10 mouse cellular contexts compared by ENCODE assay signal in the genomic region with DNA sequence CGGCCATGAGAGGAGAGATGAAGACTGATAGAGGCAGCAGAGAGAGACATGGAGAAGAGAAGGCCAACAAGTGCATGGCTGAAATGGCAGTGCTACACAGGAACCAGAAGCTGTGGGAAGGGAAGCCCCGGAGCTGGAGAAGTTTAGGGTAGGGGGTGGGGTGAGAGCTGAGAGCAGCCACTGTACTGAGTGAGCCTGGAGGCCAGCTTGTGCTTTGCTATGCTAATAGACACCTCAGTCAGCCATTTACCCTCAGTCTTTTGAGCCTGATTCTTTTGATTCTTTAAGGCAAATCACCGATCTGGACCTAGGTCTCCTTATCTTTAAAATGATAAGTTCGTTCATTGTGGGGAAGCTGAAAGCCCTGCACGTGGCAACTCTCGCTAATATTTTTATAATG.
DNase-seq lines count a peak whose midpoint lies in the region; ATAC-seq and TF ChIP-seq lines count a peak whose summit lies in the region.
"Had no signal": no experiment of that assay in that cellular context is flagged by ENCODE, and none has a peak within 500 bp of the region (broad histone marks: within the 10 kb centered on the region; RNA-seq: fewer than 3 reads in every experiment).

No protein-coding gene starts in this region.

- H3K27ac ChIP-seq in forebrain, embryonic 15.5 days (replicated peaks) = peak overlapping the region; percentile 3
- H3K27ac ChIP-seq in forebrain, embryonic 12.5 days = no peak overlapping the region
- H3K27ac ChIP-seq in intestine, embryonic 14.5 days (ENCODE audit: low read depth) = no peak overlapping the region
- no peak overlapping the region for H3K27ac ChIP-seq in intestine, embryonic 15.5 days
- 0 out of 2 replicates have a peak overlapping the region, but pooled peaks have one; percentile 62 for H3K27ac ChIP-seq in embryonic facial prominence, embryonic 13.5 days
- H3K27ac ChIP-seq: neural tube, embryonic 12.5 days had no signal

- ATAC-seq in forebrain, embryonic 15.5 days (replicated peaks) = peak; percentile 54; the same call in 1 of the 2 replicates
- no peak for ATAC-seq in forebrain, embryonic 12.5 days (ENCODE audit: low FRiP score)
- 0 out of 2 replicates have a peak, but pooled peaks have one; percentile 19 for ATAC-seq in intestine, embryonic 14.5 days (replicated peaks; ENCODE audit: low FRiP score, low TSS enrichment, low read depth)
- ATAC-seq in intestine, embryonic 15.5 days = no peak
- no peak for ATAC-seq in embryonic facial prominence, embryonic 13.5 days (ENCODE audit: insufficient number of reproducible peaks, insufficient read depth, low FRiP score, low TSS enrichment, low read depth)
- no peak for ATAC-seq in granulocyte monocyte progenitor cell, adult 5-6 weeks (replicated peaks; ENCODE audit: poor library complexity, severe bottlenecking)
- no peak for ATAC-seq in frontal cortex, adult (ENCODE audit: low TSS enrichment)

- DNase-seq in intestine, embryonic 14.5 days (ENCODE audit: low spot score) = no peak
- DNase-seq: liver had no signal

- TF ChIP-seq CTCF in E14TG2a.4 (conservative IDR thresholded peaks at IDR 0.05; ENCODE audit: low read length) = no peak

- H3K4me1 ChIP-seq in forebrain, embryonic 15.5 days = peaks cover 10% of the 10 kb centered on the region; the same call in 1 of the 2 replicates
- peaks cover 16% of the 10 kb centered on the region for H3K4me1 ChIP-seq in forebrain, embryonic 12.5 days
- 0 out of 2 replicates have a peak, but pooled peaks cover 3% of the 10 kb centered on the region for H3K4me1 ChIP-seq in intestine, embryonic 14.5 days (replicated peaks; ENCODE audit: control insufficient read depth, insufficient read depth, low read length)
- H3K4me1 ChIP-seq in intestine, embryonic 15.5 days (replicated peaks) = no peaks in the 10 kb centered on the region
- peaks cover 35% of the 10 kb centered on the region for H3K4me1 ChIP-seq in E14TG2a.4 (replicated peaks; ENCODE audit: low read depth, low read length)
- H3K4me1 ChIP-seq in embryonic facial prominence, embryonic 13.5 days = peaks cover 14% of the 10 kb centered on the region
- H3K4me1 ChIP-seq: neural tube, embryonic 12.5 days had no signal

- no peaks in the 10 kb centered on the region for H3K9me3 ChIP-seq in forebrain, embryonic 15.5 days
- H3K9me3 ChIP-seq in forebrain, embryonic 12.5 days = no peaks in the 10 kb centered on the region
- H3K9me3 ChIP-seq in intestine, embryonic 14.5 days (ENCODE audit: control insufficient read depth, low read length) = no peaks in the 10 kb centered on the region
- H3K9me3 ChIP-seq in intestine, embryonic 15.5 days = no peaks in the 10 kb centered on the region
- H3K9me3 ChIP-seq in E14TG2a.4 (ENCODE audit: low read length) = no peaks in the 10 kb centered on the region
- H3K9me3 ChIP-seq in embryonic facial prominence, embryonic 13.5 days = no peaks in the 10 kb centered on the region
- H3K9me3 ChIP-seq: neural tube, embryonic 12.5 days had no signal

- no peak overlapping the region for H3K4me2 ChIP-seq in forebrain, embryonic 15.5 days (replicated peaks)
- H3K4me2 ChIP-seq in forebrain, embryonic 12.5 days = no peak overlapping the region; the same call in 1 of the 2 replicates
- no peak overlapping the region; the same call in 1 of the 2 replicates for H3K4me2 ChIP-seq in intestine, embryonic 14.5 days (ENCODE audit: low read length)
- H3K4me2 ChIP-seq in intestine, embryonic 15.5 days (replicated peaks) = no peak overlapping the region
- peak overlapping the region; percentile 34; the same call in 1 of the 2 replicates for H3K4me2 ChIP-seq in embryonic facial prominence, embryonic 13.5 days
- H3K4me2 ChIP-seq: neural tube, embryonic 12.5 days had no signal

- no peaks in the 10 kb centered on the region for H3K27me3 ChIP-seq in forebrain, embryonic 15.5 days
- no peaks in the 10 kb centered on the region for H3K27me3 ChIP-seq in forebrain, embryonic 12.5 days
- no peaks in the 10 kb centered on the region for H3K27me3 ChIP-seq in intestine, embryonic 14.5 days (replicated peaks; ENCODE audit: control insufficient read depth, insufficient read depth, low read length)
- no peaks in the 10 kb centered on the region for H3K27me3 ChIP-seq in intestine, embryonic 15.5 days (replicated peaks)
- peaks cover 30% of the 10 kb centered on the region for H3K27me3 ChIP-seq in E14TG2a.4 (ENCODE audit: insufficient read depth, low read length)
- H3K27me3 ChIP-seq in embryonic facial prominence, embryonic 13.5 days = no peaks in the 10 kb centered on the region
- H3K27me3 ChIP-seq: neural tube, embryonic 12.5 days had no signal

- H3K4me3 ChIP-seq in forebrain, embryonic 15.5 days = no peak overlapping the region
- H3K4me3 ChIP-seq in forebrain, embryonic 12.5 days (replicated peaks) = no peak overlapping the region
- H3K4me3 ChIP-seq in intestine, embryonic 14.5 days (ENCODE audit: low read depth, low read length) = no peak overlapping the region
- H3K4me3 ChIP-seq in intestine, embryonic 15.5 days (replicated peaks) = no peak overlapping the region
- peak overlapping the region; percentile 37; the same call in 1 of the 2 replicates for H3K4me3 ChIP-seq in E14TG2a.4 (replicated peaks; ENCODE audit: low read length)
- H3K4me3 ChIP-seq in embryonic facial prominence, embryonic 13.5 days = no peak overlapping the region
- H3K4me3 ChIP-seq: neural tube, embryonic 12.5 days had no signal

- no peaks in the 10 kb centered on the region for H3K36me3 ChIP-seq in forebrain, embryonic 15.5 days
- no peaks in the 10 kb centered on the region for H3K36me3 ChIP-seq in forebrain, embryonic 12.5 days (replicated peaks)
- H3K36me3 ChIP-seq in intestine, embryonic 14.5 days (ENCODE audit: control insufficient read depth, insufficient read depth, low read length) = no peaks in the 10 kb centered on the region
- H3K36me3 ChIP-seq in intestine, embryonic 15.5 days = no peaks in the 10 kb centered on the region
- H3K36me3 ChIP-seq in E14TG2a.4 (ENCODE audit: insufficient read depth, low read length) = no peaks in the 10 kb centered on the region
- H3K36me3 ChIP-seq in embryonic facial prominence, embryonic 13.5 days = no peaks in the 10 kb centered on the region
- H3K36me3 ChIP-seq: neural tube, embryonic 12.5 days had no signal

- 19% methylated on average over 6 of the region's 6 CpGs for WGBS in forebrain, embryonic 15.5 days
- WGBS in forebrain, embryonic 12.5 days = 21% methylated on average over 6 of the region's 6 CpGs
- 21% methylated on average over 6 of the region's 6 CpGs for WGBS in intestine, embryonic 14.5 days
- WGBS in intestine, embryonic 15.5 days = 20% methylated on average over 6 of the region's 6 CpGs
- WGBS in embryonic facial prominence, embryonic 13.5 days = 22% methylated on average over 6 of the region's 6 CpGs

- H3K9ac ChIP-seq in forebrain, embryonic 15.5 days (replicated peaks) = no peak overlapping the region
- no peak overlapping the region for H3K9ac ChIP-seq in forebrain, embryonic 12.5 days
- no peak overlapping the region for H3K9ac ChIP-seq in intestine, embryonic 14.5 days (ENCODE audit: low read length)
- no peak overlapping the region for H3K9ac ChIP-seq in intestine, embryonic 15.5 days
- 0 out of 2 replicates have a peak overlapping the region, but pooled peaks have one; percentile 16 for H3K9ac ChIP-seq in embryonic facial prominence, embryonic 13.5 days
- H3K9ac ChIP-seq: neural tube, embryonic 12.5 days had no signal

Comparison
In these comparisons a context has a peak if more than half of its experiments do, and no peak if none do; other contexts are left out.
1. ATAC-seq: peak in forebrain, embryonic 15.5 days (single experiment) and intestine, embryonic 14.5 days (single experiment); none in forebrain, embryonic 12.5 days (single experiment), intestine, embryonic 15.5 days (single experiment), embryonic facial prominence, embryonic 13.5 days (single experiment), granulocyte monocyte progenitor cell, adult 5-6 weeks (single experiment) and frontal cortex, adult (single experiment).
2. H3K27ac ChIP-seq: peak in forebrain, embryonic 15.5 days (single experiment) and embryonic facial prominence, embryonic 13.5 days (single experiment); none in forebrain, embryonic 12.5 days (single experiment), intestine, embryonic 14.5 days (single experiment) and intestine, embryonic 15.5 days (single experiment).